Mouse (Mus musculus) olfactory bulb, adult 2 months (tissue): ENCODE measurements around the gene Olfr30. TPM values are rescaled to one million over a fixed set of nuclear protein-coding genes. Genes with fewer than 3 reads are reported as not detected.
"Not testable (repeated sequence)": the region's sequence is repeated elsewhere in the genome, so short reads cannot be mapped to it uniquely, and the experiment has no call there.

Experiments used
- H3K27ac ChIP-seq: fragments of 200-500 bp; 2 replicates; pipeline ENCODE4 v1.5.1; 2012; ENCODE audit warnings: low read depth, low read length; ENCODE audit not compliant: insufficient read depth
- H3K4me1 ChIP-seq: fragments of 200-500 bp; 2 replicates; pipeline ENCODE4 v1.6.1; 2012; ENCODE audit warnings: low read length; ENCODE audit not compliant: control insufficient read depth, insufficient read depth
- H3K4me3 ChIP-seq: fragments of 200-500 bp; 2 replicates; pipeline ENCODE4 v1.5.1; 2012; ENCODE audit warnings: mild to moderate bottlenecking, low read depth, low read length, moderate library complexity; ENCODE audit not compliant: insufficient read depth
- CTCF ChIP-seq: fragments of 200-500 bp; IDR thresholded peaks from 2 replicates; pipeline ENCODE4 v1.5.1; 2012; ENCODE audit warnings: low read depth, mild to moderate bottlenecking, low read length, moderate library complexity; ENCODE audit not compliant: insufficient read depth
- POLR2A ChIP-seq: fragments of 200-500 bp; IDR thresholded peaks from 2 replicates; pipeline ENCODE4 v1.6.1; 2012; ENCODE audit warnings: mild to moderate bottlenecking, low read depth, low read length, moderate library complexity; ENCODE audit not compliant: insufficient read depth
- WGBS: fragments of 180-500 bp; shearing (Covaris S2); methylation state at CpG from one replicate; pipeline ENCODE4 v1.1.7; 2018; 5-methylcytosine and 5-hydroxymethylcytosine counted together
- polyA plus RNA-seq: library from polyadenylated mRNA; stranded (reverse); fragments of >200 nt; gene quantifications from 2 replicates; pipeline ENCODE4 v1.2.4, GENCODE M21; 2012; ENCODE audit warnings: low replicate concordance; ENCODE audit not compliant: missing spikeins, insufficient read depth, insufficient read length

Olfr30 gene
- polyA plus RNA-seq = not detected in 2 replicates

DNA sequence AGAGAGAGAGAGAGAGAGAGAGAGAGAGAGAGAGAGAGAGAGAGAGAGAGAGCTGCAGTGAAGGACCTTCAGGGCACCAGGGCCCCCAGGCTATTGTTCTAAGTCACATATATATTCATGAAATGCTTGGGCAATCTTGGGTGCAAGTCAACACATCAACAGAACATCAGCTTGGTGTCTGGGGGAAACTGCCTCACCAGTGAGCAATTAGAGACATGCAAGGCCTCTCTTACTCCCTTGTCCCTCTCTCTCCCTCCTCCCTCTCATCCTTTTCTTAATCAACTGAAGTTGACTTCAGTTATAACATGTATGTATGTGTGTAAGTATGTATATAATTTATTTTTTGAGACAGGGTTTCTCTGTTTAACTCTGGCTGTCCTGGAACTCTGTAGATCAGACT, at the start of gene Olfr30:
Olfr30 (minus strand) TSS at position 101 of the 400 bp plus-strand sequence.
- Histone ChIP-seq H3K4me3 (no peak within 1 kb of the TSS), H3K27ac (no peak within 1 kb of the TSS), H3K4me1 (no peaks in the 10 kb centered on the region)
- TF ChIP-seq POLR2A = no peak
- TF ChIP-seq CTCF = no peak

DNA sequence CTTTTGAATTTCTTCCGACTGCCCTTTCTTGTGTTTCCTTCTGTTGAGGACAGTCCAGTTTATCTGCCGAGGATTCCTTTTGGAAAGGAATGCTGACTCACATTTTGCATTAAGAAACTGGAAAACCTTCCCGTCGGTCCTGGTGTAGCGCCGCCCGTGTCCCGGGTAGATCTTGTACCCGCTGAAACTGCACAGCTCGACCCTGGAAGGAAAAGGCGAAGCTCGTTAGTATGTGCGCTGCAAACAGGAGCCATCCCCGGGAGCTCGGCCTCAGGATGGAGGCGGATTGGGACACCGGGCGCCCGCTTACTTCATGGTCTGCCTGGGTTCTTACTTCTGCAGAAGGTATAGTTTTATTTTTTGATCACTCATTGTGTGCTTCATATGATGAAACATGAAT, 47.0 kb upstream of the Olfr30 start:
- H3K4me3 ChIP-seq, H3K27ac ChIP-seq, H3K4me1 ChIP-seq: not testable (repeated sequence)
- 83% methylated on average over 19 of the region's 19 CpGs for WGBS

DNA sequence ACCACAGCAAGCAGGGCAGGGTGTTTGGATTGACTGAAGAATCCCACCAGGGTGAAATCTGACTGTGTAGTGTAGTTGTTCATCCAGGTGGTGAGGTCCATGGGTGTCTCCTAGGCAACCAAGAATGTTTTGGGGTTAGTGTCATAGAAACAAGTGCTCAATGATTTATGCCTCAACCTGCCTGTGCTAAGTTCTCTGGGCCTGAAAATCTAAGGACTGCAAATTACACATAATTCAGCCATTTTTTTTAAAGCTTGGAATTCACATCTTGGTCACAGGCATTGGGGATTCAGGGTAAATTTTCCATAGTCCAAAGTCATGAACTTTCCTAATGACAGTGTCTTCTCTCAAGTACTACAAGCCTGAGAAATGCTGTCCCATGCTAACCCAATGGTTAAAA, 40.4 kb upstream of the Olfr30 start, which contains the start of gene Olfr331:
Olfr331 (minus strand) TSS at position 101 of the 400 bp plus-strand sequence.
- H3K4me1 ChIP-seq, H3K27ac ChIP-seq, H3K4me3 ChIP-seq: not testable (repeated sequence)

DNA sequence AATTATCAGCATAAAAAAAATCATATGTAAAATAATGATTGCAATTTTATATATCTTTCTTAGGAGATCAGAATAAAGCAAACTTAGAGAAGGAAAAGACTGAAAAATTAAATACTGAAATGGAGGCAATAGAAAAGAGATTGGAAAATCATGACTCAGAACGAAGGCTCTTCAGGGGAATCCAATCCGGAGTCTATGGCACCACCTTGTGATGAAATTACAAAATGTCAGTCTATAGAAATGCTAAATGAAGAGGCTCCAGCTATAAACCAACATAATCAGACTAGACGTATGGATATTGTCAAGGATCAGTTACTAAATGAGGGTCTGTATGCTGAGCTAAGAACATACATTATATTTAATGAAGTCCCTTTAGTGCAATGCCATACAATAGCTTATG, 37.2 kb upstream of the Olfr30 start:
- H3K4me1 ChIP-seq = no peaks in the 10 kb centered on the region
- TF ChIP-seq CTCF = no peak
- TF ChIP-seq POLR2A = no peak
- WGBS = 35% methylated on average over 3 of the region's 3 CpGs
- no peak overlapping the region for H3K27ac ChIP-seq
- H3K4me3 ChIP-seq = no peak overlapping the region

DNA sequence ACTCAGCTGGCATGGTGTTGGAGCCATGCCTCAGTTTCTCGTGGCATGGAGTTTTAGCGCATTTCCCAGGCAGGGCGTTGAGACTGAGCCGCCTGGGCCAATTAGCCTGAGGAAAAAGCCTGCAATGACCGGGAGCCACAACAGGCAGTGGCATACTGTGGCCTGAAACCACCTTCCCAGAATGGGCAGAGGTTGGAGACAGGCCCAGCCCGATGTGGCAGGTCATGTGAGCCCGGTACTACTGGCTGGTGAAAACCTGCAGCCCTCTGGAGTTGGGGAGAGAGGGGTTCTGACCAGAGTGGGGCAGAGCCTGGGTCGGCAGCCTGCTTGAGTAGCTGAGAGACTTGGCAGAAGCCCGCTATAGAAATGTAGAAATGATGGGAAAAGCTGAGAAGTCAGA, 36.7 kb upstream of the Olfr30 start:
- Histone ChIP-seq H3K4me1 (no peaks in the 10 kb centered on the region), H3K27ac (no peak overlapping the region), H3K4me3 (no peak overlapping the region)
- TF ChIP-seq POLR2A (no peak), CTCF (no peak)
- WGBS = 77% methylated on average over 9 of the region's 9 CpGs

DNA sequence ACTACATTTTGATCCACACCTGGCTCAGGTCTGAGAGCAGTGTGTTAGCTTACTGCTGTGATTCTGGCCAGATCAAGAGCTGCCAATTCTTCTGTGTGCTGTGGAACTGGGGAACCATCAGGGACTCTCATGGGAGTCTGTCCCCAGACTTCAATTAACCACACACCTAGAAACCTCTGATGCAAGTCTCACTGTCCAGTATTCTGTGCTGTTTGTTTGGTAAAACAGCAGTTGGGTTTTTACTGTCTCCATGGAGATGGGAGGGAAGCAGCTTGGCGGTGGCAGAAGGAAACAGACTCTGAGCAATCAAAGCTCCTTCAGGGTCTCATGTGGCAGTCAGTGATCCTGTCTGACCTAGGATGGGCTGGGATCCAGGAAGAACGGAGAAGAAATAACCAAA, 30.4 kb upstream of the Olfr30 start, which contains the start of gene Olfr332:
Olfr332 (minus strand) TSS at position 101 of the 400 bp plus-strand sequence.
- WGBS = 70% methylated on average over 2 of the region's 2 CpGs
- Histone ChIP-seq H3K27ac (no peak within 1 kb of the TSS), H3K4me1 (no peaks in the 10 kb centered on the region), H3K4me3 (no peak within 1 kb of the TSS)
- no peak for TF ChIP-seq CTCF
- TF ChIP-seq POLR2A = no peak

DNA sequence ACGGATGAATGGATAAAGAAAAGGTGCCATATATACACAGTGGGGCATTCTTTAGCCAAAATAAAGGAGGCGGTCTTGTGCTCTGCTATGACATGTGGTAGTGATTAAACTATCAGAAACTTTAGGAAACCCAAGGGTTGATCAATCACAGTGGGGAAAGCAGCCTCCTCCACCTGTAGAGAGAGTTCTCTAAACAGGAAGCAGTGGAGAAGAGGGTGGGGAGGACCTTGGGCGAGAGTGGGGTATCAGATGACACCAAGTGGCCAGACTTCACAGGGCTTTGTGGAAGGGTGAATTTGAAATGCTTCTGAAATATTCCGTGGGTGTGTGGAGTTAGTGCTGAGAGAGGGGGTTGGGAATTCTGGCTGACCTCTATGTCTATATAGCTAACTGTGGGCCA, 8.5 kb downstream of the Olfr30 start:
- 67% methylated on average over 4 of the region's 4 CpGs for WGBS
- Histone ChIP-seq H3K4me3 (no peak overlapping the region), H3K4me1 (no peaks in the 10 kb centered on the region), H3K27ac (no peak overlapping the region)
- TF ChIP-seq CTCF (no peak), POLR2A (no peak)

DNA sequence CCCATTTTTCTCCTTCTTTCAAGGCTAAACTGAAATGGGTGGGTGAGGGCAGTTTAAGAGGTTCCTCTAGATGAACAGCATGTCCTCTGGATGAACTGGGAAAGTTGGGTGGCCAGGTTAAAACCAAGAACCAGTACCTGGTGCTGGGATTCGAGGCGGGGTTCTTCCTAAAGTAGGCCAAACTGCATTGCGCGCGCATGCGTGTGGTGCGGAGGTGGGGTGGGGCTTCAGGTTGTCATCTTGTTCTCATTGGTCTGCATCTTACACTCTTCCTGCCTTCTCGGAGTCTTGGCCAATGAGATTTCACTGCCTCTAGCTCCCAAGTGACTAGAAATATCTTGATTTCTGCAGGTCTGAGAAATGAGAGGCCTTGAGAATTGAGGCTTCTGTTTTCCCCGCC, 9.3 kb downstream of the Olfr30 start, which contains the start of gene Lypd9:
Lypd9 (minus strand) TSS at position 165 of the 400 bp plus-strand sequence.
- 97% methylated on average over 9 of the region's 9 CpGs for WGBS
- H3K27ac ChIP-seq = no peak within 1 kb of the TSS
- no peak within 1 kb of the TSS for H3K4me3 ChIP-seq
- no peak for TF ChIP-seq CTCF
- TF ChIP-seq POLR2A = no peak
- H3K4me1 ChIP-seq = no peaks in the 10 kb centered on the region

DNA sequence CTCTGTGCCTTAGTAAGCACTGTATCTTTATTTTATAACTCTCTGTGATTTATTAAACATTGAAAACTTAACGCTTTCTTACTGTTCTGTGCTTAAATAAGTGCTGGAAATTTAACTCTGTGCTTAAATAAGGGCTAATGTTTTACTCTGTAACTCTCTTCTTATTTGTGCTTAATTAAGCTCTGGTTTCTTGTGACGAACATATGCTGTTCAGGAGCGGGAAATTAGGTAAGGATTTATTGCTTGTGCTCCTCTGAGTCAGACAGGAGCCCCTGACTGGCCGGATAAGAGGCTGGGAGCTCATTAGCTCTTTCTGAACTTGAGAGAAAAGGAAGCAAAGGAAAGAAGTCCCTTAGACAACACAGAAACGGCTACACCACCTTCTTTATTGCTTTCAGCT, 24.2 kb downstream of the Olfr30 start:
- 29% methylated on average over 5 of the region's 5 CpGs for WGBS
- H3K27ac ChIP-seq = no peak overlapping the region

DNA sequence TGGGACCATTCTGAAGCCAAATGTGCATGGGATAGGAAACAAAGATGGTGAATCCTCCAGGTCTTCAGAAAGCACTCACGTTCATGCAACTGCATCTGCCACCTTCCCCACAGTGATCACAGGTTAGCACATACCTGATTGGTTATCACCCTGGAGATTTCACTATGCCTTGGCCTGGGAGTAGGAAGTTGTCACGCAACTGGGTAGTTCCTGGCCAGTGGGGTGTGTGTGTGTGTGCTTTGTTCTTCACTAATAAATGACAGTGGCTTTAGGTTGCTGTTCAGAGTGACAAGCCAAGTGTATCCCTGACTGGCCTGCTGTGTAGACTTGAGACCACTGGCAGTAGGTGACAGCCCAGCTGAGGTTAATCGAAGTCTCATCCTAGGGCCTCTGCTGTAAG, 29.8 kb downstream of the Olfr30 start, which contains the start of gene Gm12253:
Gm12253 (plus strand) TSS at position 301 of the 400 bp plus-strand sequence.
- WGBS = 87% methylated on average over 3 of the region's 3 CpGs
- no peak within 1 kb of the TSS for H3K27ac ChIP-seq
- H3K4me1 ChIP-seq = no peaks in the 10 kb centered on the region
- H3K4me3 ChIP-seq = no peak within 1 kb of the TSS
- TF ChIP-seq POLR2A = no peak
- TF ChIP-seq CTCF = no peak

More for the DNA sequence above, 24.2 kb downstream of the Olfr30 start:
- TF ChIP-seq POLR2A (no peak), CTCF (no peak)
- Histone ChIP-seq H3K4me3 (no peak overlapping the region), H3K4me1 (no peaks in the 10 kb centered on the region)
